In genomic region chr12:53421701-53422100, GRCm38 (mm10) we compare ENCODE assay signal across 13 mouse cellular contexts.
DNase-seq lines count a peak whose midpoint lies in the region; ATAC-seq and TF ChIP-seq lines count a peak whose summit lies in the region.
"Had no signal": no experiment of that assay in that cellular context is flagged by ENCODE, and none has a peak within 500 bp of the region (broad histone marks: within the 10 kb centered on the region; RNA-seq: fewer than 3 reads in every experiment).

No protein-coding gene starts in this region.

- WGBS in heart, embryonic 10.5 days = 75% methylated on average over 4 of the region's 4 CpGs
- WGBS in neural tube, embryonic 15.5 days = 62% methylated on average over 4 of the region's 4 CpGs

- H3K4me2 ChIP-seq in neural tube, embryonic 15.5 days = no peak overlapping the region

- H3K36me3 ChIP-seq in heart, embryonic 10.5 days = no peaks in the 10 kb centered on the region
- no peaks in the 10 kb centered on the region for H3K36me3 ChIP-seq in neural tube, embryonic 15.5 days
- H3K36me3 ChIP-seq: forebrain, embryonic 10.5 days; hindbrain, embryonic 10.5 days had no signal

- H3K27ac ChIP-seq in heart, embryonic 10.5 days = no peak overlapping the region
- peak overlapping the region; percentile 10 for H3K27ac ChIP-seq in embryonic fibroblast, embryonic 13.5 days (ENCODE audit: insufficient read depth, low read length)
- no peak overlapping the region for H3K27ac ChIP-seq in neural tube, embryonic 15.5 days (replicated peaks)
- H3K27ac ChIP-seq: forebrain, embryonic 10.5 days; hindbrain, embryonic 10.5 days had no signal

- no peak overlapping the region for H3K4me3 ChIP-seq in heart, embryonic 10.5 days
- no peak overlapping the region for H3K4me3 ChIP-seq in embryonic fibroblast, embryonic 13.5 days (ENCODE audit: insufficient read depth, low read length)
- no peak overlapping the region for H3K4me3 ChIP-seq in neural tube, embryonic 15.5 days (replicated peaks)
- H3K4me3 ChIP-seq: forebrain, embryonic 10.5 days; hindbrain, embryonic 10.5 days; megakaryocyte, embryonic 14.5 days had no signal

- DNase-seq in adrenal gland, adult 2 months = peak; percentile 19
- DNase-seq in adrenal gland, postnatal 25 days = no peak
- peak; percentile 28 to 39 for DNase-seq in heart, postnatal 10 days
- DNase-seq in heart, embryonic 10.5 days (ENCODE audit: low spot score) = no peak
- peak; percentile 57 for DNase-seq in 3134 (ENCODE audit: extremely low read depth, insufficient read length, low spot score)
- DNase-seq in cerebellum, postnatal 36 days = no peak
- DNase-seq: cerebellum, adult 11-12 months; liver had no signal

- TF ChIP-seq CTCF in embryonic fibroblast, embryonic 13.5 days (IDR thresholded peaks at IDR 0.05; ENCODE audit: borderline replicate concordance, insufficient read depth, low read length) = no peak

- no peaks in the 10 kb centered on the region for H3K9me3 ChIP-seq in heart, embryonic 10.5 days
- no peaks in the 10 kb centered on the region for H3K9me3 ChIP-seq in neural tube, embryonic 15.5 days (replicated peaks)
- H3K9me3 ChIP-seq: forebrain, embryonic 10.5 days; hindbrain, embryonic 10.5 days had no signal

- ATAC-seq in neural tube, embryonic 15.5 days (ENCODE audit: low FRiP score) = no peak

- intact Hi-C loops in heart, postnatal 10 days (cut with DNase I) = no loop called here

- no peak overlapping the region for H3K9ac ChIP-seq in neural tube, embryonic 15.5 days (replicated peaks)

- no peaks in the 10 kb centered on the region for H3K27me3 ChIP-seq in heart, embryonic 10.5 days (ENCODE audit: insufficient read depth, poor library complexity, severe bottlenecking)
- no peaks in the 10 kb centered on the region for H3K27me3 ChIP-seq in neural tube, embryonic 15.5 days (replicated peaks)
- H3K27me3 ChIP-seq: megakaryocyte, embryonic 14.5 days had no signal

- TF ChIP-seq POLR2A in embryonic fibroblast, embryonic 13.5 days (IDR thresholded peaks at IDR 0.05; ENCODE audit: low read depth, low read length) = no peak

- H3K4me1 ChIP-seq in heart, embryonic 10.5 days = no peaks in the 10 kb centered on the region
- peaks cover 9% of the 10 kb centered on the region; the same call in 1 of the 2 replicates for H3K4me1 ChIP-seq in embryonic fibroblast, embryonic 13.5 days (ENCODE audit: control insufficient read depth, insufficient read depth, low read length)
- H3K4me1 ChIP-seq in neural tube, embryonic 15.5 days = peaks cover 8% of the 10 kb centered on the region; the same call in 1 of the 2 replicates
- H3K4me1 ChIP-seq: megakaryocyte, embryonic 14.5 days had no signal

Comparison
In these comparisons a context has a peak if more than half of its experiments do, and no peak if none do; other contexts are left out.
1. DNase-seq: peak in adrenal gland, adult 2 months (single experiment), heart, postnatal 10 days (2 of 2) and 3134 (single experiment); none in adrenal gland, postnatal 25 days (single experiment), heart, embryonic 10.5 days (single experiment) and cerebellum, postnatal 36 days (0 of 2).